Mouse (Mus musculus) embryonic facial prominence, embryonic 15.5 days (tissue): ENCODE results near the gene Klf12. TPM values are rescaled to one million over a fixed set of nuclear protein-coding genes. Genes with fewer than 3 reads are reported as not detected.
"Not testable (repeated sequence)": the region's sequence is repeated elsewhere in the genome, so short reads cannot be mapped to it uniquely, and the experiment has no call there.

Experiments
- ATAC-seq: fragments of 200-750 bp; cut with Nextera tagmentation; 2 replicates; pipeline ENCODE4 v1.8.0; 2017; ENCODE audit warnings: low read depth, moderate TSS enrichment; ENCODE audit not compliant: insufficient number of reproducible peaks, low FRiP score, low TSS enrichment
- H3K27ac ChIP-seq: fragments of 300-500 bp; sonication (generic); replicated peaks from 2 replicates; pipeline ENCODE4 v1.5.1; 2015; ENCODE audit warnings: mild to moderate bottlenecking, inconsistent platforms
- H3K27me3 ChIP-seq: fragments of 300-500 bp; sonication (generic); 2 replicates; pipeline ENCODE4 v1.6.1; 2015; ENCODE audit warnings: inconsistent platforms
- H3K36me3 ChIP-seq: fragments of 300-500 bp; sonication (generic); 2 replicates; pipeline ENCODE4 v1.6.1; 2015; ENCODE audit warnings: mild to moderate bottlenecking, inconsistent platforms
- H3K4me1 ChIP-seq: fragments of 300-500 bp; sonication (generic); 2 replicates; pipeline ENCODE4 v1.6.1; 2015; ENCODE audit warnings: inconsistent platforms
- H3K4me2 ChIP-seq: fragments of 300-500 bp; sonication (generic); replicated peaks from 2 replicates; pipeline ENCODE4 v1.6.1; 2015; ENCODE audit warnings: mild to moderate bottlenecking, inconsistent platforms
- H3K4me3 ChIP-seq: fragments of 300-500 bp; sonication (generic); replicated peaks from 2 replicates; pipeline ENCODE4 v1.5.1; 2015; ENCODE audit warnings: mild to moderate bottlenecking, inconsistent platforms
- H3K9ac ChIP-seq: fragments of 300-500 bp; sonication (generic); 2 replicates; pipeline ENCODE4 v1.6.1; 2015; ENCODE audit warnings: inconsistent platforms
- H3K9me3 ChIP-seq: fragments of 300-500 bp; sonication (generic); replicated peaks from 2 replicates; pipeline ENCODE4 v1.6.1; 2016; ENCODE audit warnings: inconsistent platforms
- WGBS: fragments of 180-500 bp; shearing (Covaris S2); methylation state at CpG from one replicate; pipeline ENCODE4 v1.1.7; 2015; 5-methylcytosine and 5-hydroxymethylcytosine counted together
- polyA plus RNA-seq: library from polyadenylated mRNA; unstranded; fragments of >200 nt; fragmentation: Nextera tagmentation; extraction: Ambion mirVana; gene quantifications from 2 replicates; pipeline ENCODE4 v1.2.1, GENCODE M21; 2015

The Klf12 gene
- polyA plus RNA-seq, 1 experiment from 2014 or later = 25.6 TPM

DNA sequence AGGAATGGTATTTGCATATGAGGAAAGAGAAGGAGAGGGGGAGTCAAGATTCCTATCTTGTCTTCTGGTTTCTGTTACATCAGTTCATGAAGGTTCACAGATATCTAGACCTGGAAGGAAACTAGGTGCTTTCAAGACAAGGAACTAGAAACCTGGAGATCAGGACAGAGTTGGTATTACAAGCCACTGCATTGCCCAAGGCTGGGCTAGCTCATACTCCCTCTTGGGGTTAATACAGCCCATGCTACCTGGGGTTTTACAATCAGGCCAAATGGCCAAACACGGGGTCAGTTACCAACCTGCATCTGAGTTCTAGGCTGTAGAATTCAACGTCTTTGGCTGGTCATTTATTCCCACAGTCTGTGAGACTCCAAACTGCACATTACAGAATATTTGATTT lies 398.9 kb downstream of the Klf12 start:
- H3K27ac ChIP-seq = no peak overlapping the region
- no peak overlapping the region for H3K9ac ChIP-seq
- no peak for ATAC-seq
- 60% methylated on average over 2 of the region's 2 CpGs for WGBS
- H3K9me3 ChIP-seq = no peaks in the 10 kb centered on the region
- H3K27me3 ChIP-seq = no peaks in the 10 kb centered on the region
- H3K4me3 ChIP-seq = no peak overlapping the region
- H3K36me3 ChIP-seq = no peaks in the 10 kb centered on the region
- no peaks in the 10 kb centered on the region for H3K4me1 ChIP-seq
- H3K4me2 ChIP-seq = no peak overlapping the region

DNA sequence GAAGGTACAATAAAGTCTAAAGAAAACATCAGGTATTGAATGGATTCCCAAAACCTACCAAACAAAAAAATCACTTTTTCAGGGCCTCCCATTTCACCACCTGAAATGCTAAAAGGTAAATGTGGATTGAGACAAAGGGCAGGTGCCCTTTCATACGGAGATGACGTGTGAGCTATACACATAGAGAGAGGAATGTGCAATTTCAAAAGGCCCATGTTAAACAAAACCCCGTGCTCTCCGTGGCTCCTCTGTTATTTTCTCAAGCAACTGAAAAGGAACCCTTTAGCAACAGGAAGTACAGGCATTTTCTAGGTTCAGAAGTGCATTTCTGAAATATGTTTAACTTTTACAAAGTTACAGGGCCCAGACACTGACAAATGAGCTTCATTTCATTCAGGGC lies 399.4 kb downstream of the Klf12 start:
- no peak; the same call in 1 of the 2 replicates for ATAC-seq
- Histone ChIP-seq H3K4me2 (no peak overlapping the region), H3K9me3 (no peaks in the 10 kb centered on the region), H3K27me3 (no peaks in the 10 kb centered on the region), H3K36me3 (no peaks in the 10 kb centered on the region), H3K27ac (no peak overlapping the region), H3K4me3 (no peak overlapping the region), H3K9ac (no peak overlapping the region), H3K4me1 (no peaks in the 10 kb centered on the region)
- 45% methylated on average over 4 of the region's 4 CpGs for WGBS

DNA sequence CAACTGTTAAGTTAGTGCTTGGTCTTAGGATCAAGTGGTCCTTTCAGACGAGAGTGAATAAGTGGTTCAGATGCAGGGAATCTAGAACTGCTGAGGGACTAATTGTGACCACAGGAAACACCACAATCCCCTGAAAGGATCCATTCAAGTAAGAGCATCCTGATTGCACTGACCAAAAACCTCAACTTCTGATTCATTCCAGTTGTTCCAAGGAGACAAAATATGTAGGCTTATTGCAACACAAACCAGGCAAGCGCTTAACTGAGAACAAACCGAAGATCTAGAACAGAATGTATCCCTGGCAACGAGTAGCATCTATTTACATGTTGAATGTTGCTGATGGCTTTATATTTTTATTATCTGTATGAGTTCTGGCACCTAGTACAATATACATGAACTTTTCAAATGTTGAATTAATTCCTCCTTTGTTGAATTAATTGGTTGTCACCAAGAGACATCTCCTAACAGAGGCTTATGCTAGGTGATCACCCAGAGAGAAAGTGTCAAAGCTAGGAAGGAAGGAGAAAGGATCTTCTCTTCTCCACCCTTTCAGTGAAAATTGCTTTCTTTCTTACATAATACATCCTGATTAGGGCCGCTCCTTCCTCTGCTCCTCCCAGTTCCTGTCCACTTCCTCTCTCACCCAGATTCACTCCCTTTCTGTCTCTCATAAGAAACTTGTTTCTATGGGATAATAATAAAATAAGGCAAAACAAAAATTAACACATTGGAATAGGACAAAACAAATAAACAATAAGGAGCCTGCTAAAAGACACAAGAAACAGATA lies 407.5 kb downstream of the Klf12 start:
- 62% methylated on average over 5 of the region's 5 CpGs for WGBS
- Histone ChIP-seq H3K36me3 (peaks cover 4% of the 10 kb centered on the region; the same call in 1 of the 2 replicates), H3K9ac (no peak overlapping the region), H3K4me3 (no peak overlapping the region), H3K4me1 (no peaks in the 10 kb centered on the region), H3K27me3 (no peaks in the 10 kb centered on the region), H3K27ac (no peak overlapping the region), H3K4me2 (no peak overlapping the region), H3K9me3 (no peaks in the 10 kb centered on the region; the same call in 1 of the 2 replicates)
- ATAC-seq = no peak

DNA sequence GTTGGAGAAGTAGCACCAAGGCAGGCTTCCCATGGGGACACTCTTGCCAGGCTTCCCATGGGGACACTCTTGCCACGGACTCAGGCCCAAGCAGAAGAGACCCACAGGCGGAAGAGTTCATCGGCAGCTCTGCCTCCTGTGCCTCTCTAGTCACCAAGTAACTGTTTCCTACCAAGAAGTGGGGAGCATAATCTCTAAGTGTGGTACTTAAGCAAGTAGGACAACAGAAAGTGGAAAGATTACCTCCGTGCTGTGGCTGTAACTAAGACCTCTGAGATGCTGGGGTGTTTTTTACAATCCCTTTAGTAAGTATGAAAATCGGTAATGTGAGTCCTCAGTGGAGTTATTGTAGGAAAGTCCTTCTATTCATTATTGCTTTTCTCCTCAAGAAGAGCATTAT lies 410.8 kb downstream of the Klf12 start:
- Histone ChIP-seq H3K9ac (no peak overlapping the region), H3K9me3 (no peaks in the 10 kb centered on the region; the same call in 1 of the 2 replicates), H3K27ac (no peak overlapping the region), H3K27me3 (no peaks in the 10 kb centered on the region), H3K4me3 (no peak overlapping the region), H3K4me1 (no peaks in the 10 kb centered on the region), H3K4me2 (no peak overlapping the region), H3K36me3 (peaks cover 4% of the 10 kb centered on the region; the same call in 1 of the 2 replicates)
- ATAC-seq = no peak
- 87% methylated on average over 5 of the region's 5 CpGs for WGBS

DNA sequence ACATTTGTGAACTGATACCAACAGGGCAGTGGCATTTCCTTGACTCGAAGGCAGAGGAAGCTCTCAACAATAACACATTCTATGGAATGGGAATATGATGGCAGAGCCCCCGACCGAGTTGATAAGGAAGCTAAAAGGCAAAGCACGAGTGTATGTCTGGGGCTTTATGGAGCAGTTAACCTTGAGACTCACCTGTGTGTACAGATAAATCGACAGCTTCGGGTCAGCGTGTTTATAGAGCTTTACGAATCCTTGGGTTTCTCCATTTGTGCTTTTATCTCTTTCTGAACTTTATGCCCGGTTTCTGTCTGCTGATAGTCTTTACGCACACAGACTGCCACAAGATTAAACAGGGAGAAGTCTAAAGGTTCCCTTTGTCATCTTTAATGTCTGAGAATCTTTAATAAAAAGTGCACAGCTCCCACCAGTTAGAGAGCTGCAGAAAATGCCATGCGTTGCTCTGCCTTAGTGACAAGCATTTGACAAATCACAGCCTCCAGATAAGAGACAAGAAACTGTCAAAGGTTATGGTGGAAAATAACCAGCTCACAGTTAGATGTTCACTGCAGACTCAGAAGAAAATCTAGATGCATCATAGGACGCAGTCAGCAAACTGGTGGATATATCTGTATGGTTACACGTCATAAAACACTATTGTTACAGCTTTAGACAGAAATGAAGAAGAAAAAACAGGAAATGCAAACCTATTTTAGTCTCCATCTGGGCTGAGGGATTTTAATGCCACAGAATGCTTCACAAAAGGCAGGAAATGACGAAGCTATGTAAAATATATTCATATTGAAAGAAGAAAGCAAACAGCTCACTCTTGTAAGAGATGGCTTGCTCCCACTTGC lies 428.1 kb downstream of the Klf12 start:
- WGBS = 75% methylated on average over 14 of the region's 14 CpGs
- H3K9ac ChIP-seq = no peak overlapping the region

DNA sequence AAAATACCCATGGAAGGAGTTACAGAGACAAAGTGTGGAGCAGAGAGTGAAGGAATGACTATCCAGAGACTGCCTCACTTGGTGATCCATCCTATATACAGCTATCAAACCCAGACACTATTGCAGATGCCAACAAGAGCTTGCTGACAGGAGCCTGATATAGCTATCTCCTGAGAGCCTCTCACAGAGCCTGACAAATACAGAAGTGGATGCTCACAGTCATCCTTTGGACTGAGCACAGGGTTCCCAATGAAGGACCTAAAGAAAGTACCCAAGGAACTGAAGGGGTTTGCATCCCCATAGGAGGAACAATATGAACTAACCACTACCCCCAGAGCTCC lies 430.0 kb downstream of the Klf12 start:
- H3K4me2 ChIP-seq, H3K27ac ChIP-seq, ATAC-seq, H3K9me3 ChIP-seq, H3K36me3 ChIP-seq, H3K9ac ChIP-seq, H3K4me1 ChIP-seq, H3K4me3 ChIP-seq, H3K27me3 ChIP-seq: not testable (repeated sequence)

More for the DNA sequence above, 428.1 kb downstream of the Klf12 start:
- Histone ChIP-seq H3K4me2 (no peak overlapping the region), H3K36me3 (no peaks in the 10 kb centered on the region), H3K4me1 (no peaks in the 10 kb centered on the region), H3K9me3 (no peaks in the 10 kb centered on the region), H3K4me3 (no peak overlapping the region), H3K27ac (no peak overlapping the region), H3K27me3 (no peaks in the 10 kb centered on the region)
- ATAC-seq = no peak

DNA sequence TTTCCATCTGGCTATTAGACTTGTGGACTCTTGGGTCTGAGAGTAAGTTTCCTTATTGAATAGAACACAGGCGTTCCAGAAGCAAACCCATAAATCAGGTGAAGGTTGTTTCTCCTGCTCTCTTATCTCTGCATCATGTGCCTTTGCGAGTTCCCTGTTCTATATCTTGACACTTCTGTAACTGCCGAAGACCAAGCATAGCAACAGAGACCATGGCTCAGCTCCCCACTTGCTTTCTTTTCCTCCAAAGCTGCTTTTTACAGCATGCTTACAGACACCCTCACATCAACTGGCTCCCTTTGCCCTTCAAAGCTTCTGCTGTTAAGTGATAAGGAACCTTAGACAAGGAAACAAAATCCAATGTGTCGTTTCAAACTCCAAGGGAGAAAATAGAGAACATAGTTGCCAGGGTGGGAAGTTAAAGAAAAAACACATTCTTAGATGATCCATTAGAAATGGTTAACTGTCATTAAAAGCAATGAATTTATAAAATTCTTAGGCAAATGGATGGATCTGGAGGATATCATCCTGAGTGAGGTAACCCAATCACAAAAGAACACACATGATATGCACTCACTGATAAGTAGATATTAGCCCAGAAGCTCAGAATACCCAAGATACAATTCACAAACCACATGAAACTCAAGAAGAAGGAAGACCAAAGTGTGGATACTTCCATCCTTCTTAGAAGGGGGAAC lies 430.6 kb downstream of the Klf12 start:
- not testable (repeated sequence) for H3K9me3 ChIP-seq, H3K27ac ChIP-seq
- WGBS = 92% methylated on average over 4 of the region's 4 CpGs

DNA sequence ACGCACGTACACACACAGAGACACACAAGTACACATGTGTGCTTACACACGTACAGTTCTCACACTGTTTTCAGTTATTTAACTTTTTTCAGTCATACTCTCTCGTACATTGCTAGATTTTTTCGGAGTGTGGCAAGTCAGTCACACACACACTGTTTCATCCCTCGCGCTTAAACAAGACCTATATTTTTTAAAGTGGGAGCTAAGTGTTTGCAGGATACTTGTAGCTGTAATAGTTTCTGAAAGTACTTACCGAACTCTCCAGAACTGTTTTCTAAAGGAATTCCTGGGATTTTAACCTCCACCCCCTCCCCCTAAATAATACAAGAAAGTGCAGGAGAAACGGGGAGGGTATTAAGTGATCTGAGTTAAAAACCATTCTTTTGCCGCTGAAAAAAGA lies 434.1 kb downstream of the Klf12 start:
- Histone ChIP-seq H3K9me3 (no peaks in the 10 kb centered on the region), H3K27me3 (no peaks in the 10 kb centered on the region), H3K27ac (no peak overlapping the region), H3K4me1 (no peaks in the 10 kb centered on the region), H3K4me2 (no peak overlapping the region), H3K9ac (no peak overlapping the region), H3K36me3 (no peaks in the 10 kb centered on the region), H3K4me3 (no peak overlapping the region)
- 80% methylated on average over 10 of the region's 10 CpGs for WGBS
- no peak for ATAC-seq

More for the DNA sequence above, 430.6 kb downstream of the Klf12 start:
- H3K4me1 ChIP-seq, ATAC-seq, H3K9ac ChIP-seq, H3K27me3 ChIP-seq, H3K4me3 ChIP-seq, H3K36me3 ChIP-seq, H3K4me2 ChIP-seq: not testable (repeated sequence)

DNA sequence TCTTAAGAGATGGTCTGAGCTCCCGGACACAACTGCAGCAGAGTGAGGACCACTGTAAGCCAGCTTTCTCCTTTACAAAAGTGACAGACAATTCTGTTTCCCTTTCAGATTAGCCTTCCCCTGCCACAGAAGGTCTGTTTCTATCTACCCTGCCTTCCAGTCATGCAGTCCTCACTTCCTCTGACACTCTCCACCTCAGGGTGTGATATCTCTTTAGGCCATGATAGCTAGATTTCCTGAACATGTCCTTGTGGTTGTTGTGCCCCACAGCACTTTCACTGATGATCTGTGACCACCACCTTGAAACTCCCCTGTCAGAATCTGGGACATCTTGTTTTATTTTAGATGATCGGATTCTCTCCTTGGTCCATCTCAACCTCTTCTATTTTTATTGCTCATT lies 437.0 kb downstream of the Klf12 start:
- no peaks in the 10 kb centered on the region for H3K9me3 ChIP-seq
- no peak for ATAC-seq
- 87% methylated on average over 2 of the region's 2 CpGs for WGBS
- no peak overlapping the region for H3K9ac ChIP-seq
- no peak overlapping the region for H3K4me3 ChIP-seq
- H3K27me3 ChIP-seq = no peaks in the 10 kb centered on the region
- no peaks in the 10 kb centered on the region for H3K4me1 ChIP-seq
- H3K36me3 ChIP-seq = no peaks in the 10 kb centered on the region
- H3K4me2 ChIP-seq = no peak overlapping the region
- no peak overlapping the region for H3K27ac ChIP-seq

DNA sequence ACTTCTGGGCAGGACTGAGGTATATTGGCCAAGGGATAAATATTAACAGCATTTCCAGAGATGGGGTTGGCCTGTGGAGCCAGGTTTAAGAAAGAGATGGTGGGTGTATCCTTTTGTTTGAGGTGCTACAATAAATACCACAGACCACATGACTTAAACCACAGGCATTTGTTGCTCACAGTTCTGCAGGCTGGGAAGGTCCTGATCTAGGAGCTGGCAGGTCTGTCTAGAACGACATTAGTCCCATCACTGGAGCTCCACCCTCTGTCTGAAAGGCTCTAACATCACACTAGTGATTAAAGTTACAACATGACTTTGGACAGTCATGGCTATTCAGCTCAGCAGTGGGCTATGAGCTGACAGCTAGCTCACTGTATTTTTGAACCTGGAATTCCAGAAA lies 457.8 kb downstream of the Klf12 start:
- no peak for ATAC-seq
- WGBS = 39% methylated on average over 1 of the region's 1 CpGs
- H3K27ac ChIP-seq = no peak overlapping the region

More for the DNA sequence above, 457.8 kb downstream of the Klf12 start:
- no peaks in the 10 kb centered on the region for H3K27me3 ChIP-seq
- no peaks in the 10 kb centered on the region for H3K36me3 ChIP-seq
- no peak overlapping the region for H3K4me3 ChIP-seq
- no peaks in the 10 kb centered on the region for H3K9me3 ChIP-seq
- H3K4me1 ChIP-seq = no peaks in the 10 kb centered on the region
- no peak overlapping the region for H3K9ac ChIP-seq
- no peak overlapping the region for H3K4me2 ChIP-seq
